ENCODE assay signal across 9 mouse cellular contexts in the genomic region with DNA sequence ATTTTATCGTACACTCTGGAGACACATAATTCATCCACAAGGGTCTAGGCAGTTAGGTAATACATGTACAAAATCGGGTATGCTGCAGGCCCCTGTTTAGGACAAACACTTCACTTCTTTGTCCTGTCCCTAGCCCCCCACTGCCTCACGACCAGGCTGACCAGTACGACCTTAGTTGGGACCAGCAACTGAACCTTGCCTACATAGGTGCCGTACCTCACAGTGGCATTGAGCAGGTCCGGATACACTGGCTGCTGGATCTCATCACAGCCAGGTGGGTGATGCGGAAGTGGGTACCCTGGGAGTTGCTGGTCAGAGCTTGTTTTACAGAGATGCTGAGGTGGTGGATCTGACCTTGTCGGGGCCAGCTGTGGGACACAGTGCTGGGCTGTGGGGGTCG. TPM values are rescaled to one million over a fixed set of nuclear protein-coding genes. Genes with fewer than 3 reads are reported as not detected.
DNase-seq lines count a peak whose midpoint lies in the region; ATAC-seq and TF ChIP-seq lines count a peak whose summit lies in the region.
"Had no signal": no experiment of that assay in that cellular context is flagged by ENCODE, and none has a peak within 500 bp of the region (broad histone marks: within the 10 kb centered on the region; RNA-seq: fewer than 3 reads in every experiment).

No protein-coding gene starts in this region.

- no peaks in the 10 kb centered on the region for H3K9me3 ChIP-seq in heart, embryonic 10.5 days
- no peaks in the 10 kb centered on the region for H3K9me3 ChIP-seq in G1E (replicated peaks)
- H3K9me3 ChIP-seq in hindbrain, embryonic 11.5 days (ENCODE audit: control insufficient read depth, low read length) = no peaks in the 10 kb centered on the region
- H3K9me3 ChIP-seq in midbrain, embryonic 10.5 days (replicated peaks) = no peaks in the 10 kb centered on the region

- no peak for ATAC-seq in G1E (ENCODE audit: extremely low read depth, insufficient number of reproducible peaks, low FRiP score, poor library complexity, severe bottlenecking)
- ATAC-seq in hindbrain, embryonic 11.5 days (ENCODE audit: low FRiP score) = peak; percentile 31

- DNase-seq in heart, embryonic 10.5 days (ENCODE audit: low spot score) = no peak
- DNase-seq in heart, adult 18-20 months = no peak
- DNase-seq in G1E (ENCODE audit: low spot score) = no peak
- DNase-seq in hindbrain, embryonic 11.5 days (ENCODE audit: low spot score) = no peak
- no peak for DNase-seq in midbrain, embryonic 10.5 days (ENCODE audit: low spot score)
- DNase-seq in adrenal gland, adult 2 months = no peak
- no peak for DNase-seq in testis, postnatal 10 days (ENCODE audit: low spot score)
- no peak for DNase-seq in layer of hippocampus, postnatal 14 days (ENCODE audit: low spot score in 2 of 2)
- DNase-seq: cerebellum, adult 9-10 months had no signal

- peak overlapping the region; percentile 95 for H3K27ac ChIP-seq in heart, embryonic 10.5 days
- no peak overlapping the region for H3K27ac ChIP-seq in hindbrain, embryonic 11.5 days (ENCODE audit: low read depth, low read length)
- peak overlapping the region; percentile 94 for H3K27ac ChIP-seq in midbrain, embryonic 10.5 days (replicated peaks)

- peak overlapping the region; percentile 67 for H3K4me3 ChIP-seq in heart, embryonic 10.5 days
- peak overlapping the region; percentile 75 for H3K4me3 ChIP-seq in G1E (ENCODE audit: low read depth, low read length)
- H3K4me3 ChIP-seq in hindbrain, embryonic 11.5 days (ENCODE audit: low read depth, low read length) = peak overlapping the region; percentile 51; the same call in 1 of the 2 replicates
- H3K4me3 ChIP-seq in midbrain, embryonic 10.5 days = peak overlapping the region; percentile 66; the same call in 1 of the 2 replicates

- H3K4me2 ChIP-seq in hindbrain, embryonic 11.5 days (replicated peaks; ENCODE audit: low read depth, low read length) = no peak overlapping the region

- no peak for TF ChIP-seq CTCF in G1E (IDR thresholded peaks at IDR 0.05; ENCODE audit: low read depth, low read length)

- 79% methylated on average over 9 of the region's 9 CpGs for WGBS in heart, embryonic 10.5 days
- 82% methylated on average over 9 of the region's 9 CpGs for WGBS in hindbrain, embryonic 11.5 days
- 87% methylated on average over 9 of the region's 9 CpGs for whole genome bisulfite sequencing in midbrain, embryonic 10.5 days

- H3K36me3 ChIP-seq in heart, embryonic 10.5 days = peaks cover 28% of the 10 kb centered on the region
- H3K36me3 ChIP-seq in G1E (replicated peaks) = peaks cover 47% of the 10 kb centered on the region
- H3K36me3 ChIP-seq in hindbrain, embryonic 11.5 days (ENCODE audit: control insufficient read depth, insufficient read depth, low read length) = no peaks in the 10 kb centered on the region
- H3K36me3 ChIP-seq in midbrain, embryonic 10.5 days = peaks cover 27% of the 10 kb centered on the region

- H3K27me3 ChIP-seq in heart, embryonic 10.5 days (ENCODE audit: insufficient read depth, poor library complexity, severe bottlenecking) = 0 out of 2 replicates have a peak, but pooled peaks cover 2% of the 10 kb centered on the region
- no peaks in the 10 kb centered on the region for H3K27me3 ChIP-seq in G1E (ENCODE audit: insufficient read depth, low read length)
- H3K27me3 ChIP-seq in hindbrain, embryonic 11.5 days (ENCODE audit: control insufficient read depth, insufficient read depth, low read length) = no peaks in the 10 kb centered on the region
- H3K27me3 ChIP-seq in midbrain, embryonic 10.5 days (ENCODE audit: low read depth, poor library complexity, severe bottlenecking) = no peaks in the 10 kb centered on the region

- no peak overlapping the region for H3K9ac ChIP-seq in hindbrain, embryonic 11.5 days (ENCODE audit: low read depth, low read length)

- H3K4me1 ChIP-seq in heart, embryonic 10.5 days = peaks cover 19% of the 10 kb centered on the region
- peaks cover 75% of the 10 kb centered on the region for H3K4me1 ChIP-seq in G1E (ENCODE audit: insufficient read depth, low read depth, low read length)
- H3K4me1 ChIP-seq in hindbrain, embryonic 11.5 days (replicated peaks; ENCODE audit: control insufficient read depth, insufficient read depth, low read length) = 0 out of 2 replicates have a peak, but pooled peaks cover 4% of the 10 kb centered on the region
- peaks cover 19% of the 10 kb centered on the region for H3K4me1 ChIP-seq in midbrain, embryonic 10.5 days

RNA-seq across cellular contexts. Expression of gene Dgkq, which starts 0.5 kb away (rescaled TPM):
- polyA plus RNA-seq in heart, embryonic 10.5 days (2016; fragmentation: Nextera tagmentation; extraction: Ambion mirVana) = 7.9 and 8.5 TPM in 2 replicates
- total RNA-seq in heart, adult 18-20 months (2021) = 1 to 10 TPM; 4.8 to 6.6 TPM
- total RNA-seq in G1E (2014; fragmentation: Nextera tagmentation) (6.9 and 12.3 TPM in 2 replicates), G1E (2017) (7.9 and 8.3 TPM in 2 replicates)
- 3.9 and 4.5 TPM in 2 replicates for polyA plus RNA-seq in G1E (2012)
- 8.2 and 9.5 TPM in 2 replicates for polyA plus RNA-seq in hindbrain, embryonic 11.5 days (2014; fragmentation: Nextera tagmentation; extraction: Ambion mirVana)
- 12.8 and 15.1 TPM in 2 replicates for polyA plus RNA-seq in midbrain, embryonic 10.5 days (2016; fragmentation: Nextera tagmentation; extraction: Ambion mirVana)
- total RNA-seq in adrenal gland, adult 2 months (2021) = 10 to 100 TPM; 13.6 to 20.7 TPM
- 20.8 and 22.0 TPM in 2 replicates for polyA plus RNA-seq in adrenal gland, adult 2 months (2012; rRNA removed)
- 10 to 100 TPM; 54.1 to 55.0 TPM for total RNA-seq in layer of hippocampus, postnatal 14 days (2021)

RNA-seq across cellular contexts. Expression of gene Slc26a1, which starts 5.4 kb away (rescaled TPM):
- polyA plus RNA-seq in heart, embryonic 10.5 days (2016; fragmentation: Nextera tagmentation; extraction: Ambion mirVana) = 0.58 and 0.85 TPM in 2 replicates
- total RNA-seq in heart, adult 18-20 months (2021) = not detected
- total RNA-seq in G1E (2014; fragmentation: Nextera tagmentation) = 1.7 and 2.0 TPM in 2 replicates
- total RNA-seq in G1E (2017) = 0.87 and 0.93 TPM in 2 replicates
- 0.88 and 1.2 TPM in 2 replicates for polyA plus RNA-seq in G1E (2012)
- polyA plus RNA-seq in hindbrain, embryonic 11.5 days (2014; fragmentation: Nextera tagmentation; extraction: Ambion mirVana) = 0.48 and 0.91 TPM in 2 replicates
- polyA plus RNA-seq in midbrain, embryonic 10.5 days (2016; fragmentation: Nextera tagmentation; extraction: Ambion mirVana) = 0.56 and 0.93 TPM in 2 replicates
- total RNA-seq in adrenal gland, adult 2 months (2021) = under 1 TPM; 0.21 to 0.81 TPM
- polyA plus RNA-seq in adrenal gland, adult 2 months (2012; rRNA removed) = 0.21 and 0.85 TPM in 2 replicates
- total RNA-seq in layer of hippocampus, postnatal 14 days (2021) = 1 to 10 TPM; 1.4 to 2.1 TPM

RNA-seq across cellular contexts. Expression of gene Idua, which starts 9.9 kb away (rescaled TPM):
- 15.1 and 16.3 TPM in 2 replicates for polyA plus RNA-seq in heart, embryonic 10.5 days (2016; fragmentation: Nextera tagmentation; extraction: Ambion mirVana)
- total RNA-seq in heart, adult 18-20 months (2021) = 10 to 100 TPM; 18.1 to 21.4 TPM
- total RNA-seq in G1E (2014; fragmentation: Nextera tagmentation) (37.7 and 43.2 TPM in 2 replicates), G1E (2017) (6.2 TPM in 2 replicates)
- polyA plus RNA-seq in G1E (2012) = 7.0 and 9.1 TPM in 2 replicates
- polyA plus RNA-seq in hindbrain, embryonic 11.5 days (2014; fragmentation: Nextera tagmentation; extraction: Ambion mirVana) = 8.7 and 9.4 TPM in 2 replicates
- polyA plus RNA-seq in midbrain, embryonic 10.5 days (2016; fragmentation: Nextera tagmentation; extraction: Ambion mirVana) = 11.5 and 13.3 TPM in 2 replicates
- total RNA-seq in adrenal gland, adult 2 months (2021) = 10 to 100 TPM; 15.5 to 16.3 TPM
- polyA plus RNA-seq in adrenal gland, adult 2 months (2012; rRNA removed) = 41.7 and 42.6 TPM in 2 replicates
- total RNA-seq in layer of hippocampus, postnatal 14 days (2021) = 10 to 100 TPM; 10.1 to 10.9 TPM

RNA-seq across cellular contexts. Expression of gene Fgfrl1, which starts 22.2 kb away (rescaled TPM):
- polyA plus RNA-seq in heart, embryonic 10.5 days (2016; fragmentation: Nextera tagmentation; extraction: Ambion mirVana) = 29.0 and 31.3 TPM in 2 replicates
- total RNA-seq in heart, adult 18-20 months (2021) = 10 to 100 TPM; 23.7 to 26.1 TPM
- total RNA-seq in G1E (2014; fragmentation: Nextera tagmentation) (4.2 and 4.9 TPM in 2 replicates), G1E (2017) (2.1 and 2.5 TPM in 2 replicates)
- 5.1 and 7.1 TPM in 2 replicates for polyA plus RNA-seq in G1E (2012)
- polyA plus RNA-seq in hindbrain, embryonic 11.5 days (2014; fragmentation: Nextera tagmentation; extraction: Ambion mirVana) = 11.9 and 13.6 TPM in 2 replicates
- 11.0 and 14.9 TPM in 2 replicates for polyA plus RNA-seq in midbrain, embryonic 10.5 days (2016; fragmentation: Nextera tagmentation; extraction: Ambion mirVana)
- 10 to 100 TPM; 21.5 to 48.5 TPM for total RNA-seq in adrenal gland, adult 2 months (2021)
- polyA plus RNA-seq in adrenal gland, adult 2 months (2012; rRNA removed) = 72.1 and 103 TPM in 2 replicates
- 10 to 100 TPM; 17.9 to 19.8 TPM for total RNA-seq in layer of hippocampus, postnatal 14 days (2021)

RNA-seq across cellular contexts. Expression of gene Tmem175, which starts 40.4 kb away (rescaled TPM):
- polyA plus RNA-seq in heart, embryonic 10.5 days (2016; fragmentation: Nextera tagmentation; extraction: Ambion mirVana) = 20.3 and 23.2 TPM in 2 replicates
- 10 to 100 TPM in 1 of 2 experiments, 1 to 10 TPM in 1; 8.5 to 11.1 TPM for total RNA-seq in heart, adult 18-20 months (2021)
- total RNA-seq in G1E (2014; fragmentation: Nextera tagmentation) = 38.0 and 51.5 TPM in 2 replicates
- total RNA-seq in G1E (2017) = 22.4 and 22.9 TPM in 2 replicates
- polyA plus RNA-seq in G1E (2012) = 2.2 and 4.4 TPM in 2 replicates
- 20.4 and 22.3 TPM in 2 replicates for polyA plus RNA-seq in hindbrain, embryonic 11.5 days (2014; fragmentation: Nextera tagmentation; extraction: Ambion mirVana)
- polyA plus RNA-seq in midbrain, embryonic 10.5 days (2016; fragmentation: Nextera tagmentation; extraction: Ambion mirVana) = 19.8 and 24.0 TPM in 2 replicates
- 10 to 100 TPM; 25.7 to 28.5 TPM for total RNA-seq in adrenal gland, adult 2 months (2021)
- 50.2 and 61.8 TPM in 2 replicates for polyA plus RNA-seq in adrenal gland, adult 2 months (2012; rRNA removed)
- 10 to 100 TPM; 36.7 to 41.1 TPM for total RNA-seq in layer of hippocampus, postnatal 14 days (2021)
